Mouse (Mus musculus): ENCODE data around the gene Rab26. TPM values are rescaled to one million over a fixed set of nuclear protein-coding genes. Genes with fewer than 3 reads are reported as not detected.

Gene Rab26
- polyA plus RNA-seq, 1 experiment from 2014 or later: 3.5 TPM

GRCm38 (mm10) chr17:24527315-24527714, 6.7 kb downstream of the Rab26 start:
- WGBS: under 1% methylated on average over 19 of the region's 19 CpGs
- peaks cover 58% of the 10 kb centered on the region for H3K4me1 ChIP-seq
- H3K36me3 ChIP-seq (replicated peaks): peaks cover 56% of the 10 kb centered on the region

GRCm38 (mm10) chr17:24524734-24525133, 9.3 kb downstream of the Rab26 start:
- peaks cover 59% of the 10 kb centered on the region for H3K36me3 ChIP-seq (replicated peaks)
- no peaks in the 10 kb centered on the region for H3K27me3 ChIP-seq (ENCODE audit: poor library complexity, severe bottlenecking)
- no peaks in the 10 kb centered on the region for H3K9me3 ChIP-seq
- H3K4me3 ChIP-seq: no peak overlapping the region
- H3K27ac ChIP-seq: no peak overlapping the region
- H3K4me1 ChIP-seq: peaks cover 32% of the 10 kb centered on the region
- DNase-seq (ENCODE audit: extremely low spot score, low spot score): no peak
- WGBS: 92% methylated on average over 2 of the region's 2 CpGs

More at GRCm38 (mm10) chr17:24527315-24527714, 6.7 kb downstream of the Rab26 start:
- no peak for DNase-seq (ENCODE audit: extremely low spot score, low spot score)
- no peaks in the 10 kb centered on the region for H3K9me3 ChIP-seq
- no peaks in the 10 kb centered on the region for H3K27me3 ChIP-seq (ENCODE audit: poor library complexity, severe bottlenecking)
- H3K4me3 ChIP-seq: peak overlapping the region; percentile 83
- peak overlapping the region; percentile 92 for H3K27ac ChIP-seq

DNA sequence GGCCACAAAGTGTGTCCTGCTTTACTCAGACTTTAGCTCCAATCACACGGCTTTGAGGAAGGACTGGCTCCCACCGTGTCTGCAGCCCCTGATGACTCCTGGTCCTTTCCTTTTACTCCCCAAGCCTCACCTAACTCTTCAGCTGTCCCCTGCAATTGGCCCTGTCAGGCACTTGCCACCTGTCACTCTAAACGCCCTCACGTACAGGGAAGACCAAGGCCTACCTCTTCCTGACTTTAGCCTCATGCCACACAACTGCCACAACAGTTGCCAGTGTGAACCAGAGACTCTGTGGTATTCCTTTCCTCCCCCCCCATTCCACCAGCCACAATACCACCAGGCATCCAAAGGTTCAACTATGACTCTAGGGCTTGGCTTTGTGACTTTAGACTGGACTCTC, 13.6 kb downstream of the Rab26 start:
- no peak for DNase-seq (ENCODE audit: extremely low spot score, low spot score)
- Histone ChIP-seq H3K4me3 (no peak overlapping the region), H3K36me3 (replicated peaks) (peaks cover 86% of the 10 kb centered on the region), H3K4me1 (0 out of 2 replicates have a peak, but pooled peaks cover 5% of the 10 kb centered on the region), H3K9me3 (no peaks in the 10 kb centered on the region), H3K27me3 (ENCODE audit: poor library complexity, severe bottlenecking) (no peaks in the 10 kb centered on the region), H3K27ac (no peak overlapping the region)
- WGBS: 90% methylated on average over 4 of the region's 4 CpGs

- Histone ChIP-seq H3K4me1 (no peaks in the 10 kb centered on the region), H3K27ac (0 out of 2 replicates have a peak overlapping the region, but pooled peaks have one; percentile 51), H3K27me3 (ENCODE audit: poor library complexity, severe bottlenecking) (no peaks in the 10 kb centered on the region), H3K4me3 (no peak overlapping the region), H3K9me3 (no peaks in the 10 kb centered on the region), H3K36me3 (replicated peaks) (peaks cover 99% of the 10 kb centered on the region)
- DNase-seq (ENCODE audit: extremely low spot score, low spot score): no peak
- WGBS: 91% methylated on average over 24 of the region's 24 CpGs
These were observed 19.4 kb downstream of the Rab26 start for GRCm38 (mm10) chr17:24514270-24515257.

DNA sequence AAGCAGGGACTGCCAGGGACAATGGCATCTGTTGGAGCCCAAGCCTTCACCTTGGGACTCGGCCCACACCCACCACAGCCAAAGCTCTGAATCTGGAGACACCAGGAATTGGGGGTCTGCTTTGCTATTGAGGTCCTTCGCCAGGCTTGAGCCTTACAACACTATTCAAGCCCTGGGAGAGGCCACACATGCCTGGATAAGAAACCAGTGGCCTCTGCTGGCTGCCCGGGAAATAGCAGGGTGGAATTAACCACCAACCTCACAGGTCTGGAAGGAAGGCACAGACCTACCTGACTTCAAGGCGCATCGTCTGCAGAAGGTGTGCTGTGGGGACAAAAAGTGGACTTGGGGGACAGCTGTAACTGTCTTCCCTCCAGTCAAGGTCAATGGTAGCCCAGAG, 20.4 kb downstream of the Rab26 start:
- Histone ChIP-seq H3K36me3 (replicated peaks) (peaks cover 100% of the 10 kb centered on the region), H3K9me3 (no peaks in the 10 kb centered on the region), H3K27me3 (ENCODE audit: poor library complexity, severe bottlenecking) (no peaks in the 10 kb centered on the region), H3K4me1 (no peaks in the 10 kb centered on the region), H3K4me3 (no peak overlapping the region), H3K27ac (no peak overlapping the region)
- no peak for DNase-seq (ENCODE audit: extremely low spot score, low spot score)
- 72% methylated on average over 5 of the region's 5 CpGs for WGBS

- WGBS: 89% methylated on average over 12 of the region's 12 CpGs
- Histone ChIP-seq H3K4me3 (no peak overlapping the region), H3K4me1 (peaks cover 16% of the 10 kb centered on the region), H3K36me3 (replicated peaks) (peaks cover 93% of the 10 kb centered on the region), H3K27me3 (ENCODE audit: poor library complexity, severe bottlenecking) (peaks cover 20% of the 10 kb centered on the region), H3K9me3 (no peaks in the 10 kb centered on the region), H3K27ac (no peak overlapping the region)
- DNase-seq (ENCODE audit: extremely low spot score, low spot score): no peak
These were observed 26.1 kb downstream of the Rab26 start for GRCm38 (mm10) chr17:24507806-24508460.

DNA sequence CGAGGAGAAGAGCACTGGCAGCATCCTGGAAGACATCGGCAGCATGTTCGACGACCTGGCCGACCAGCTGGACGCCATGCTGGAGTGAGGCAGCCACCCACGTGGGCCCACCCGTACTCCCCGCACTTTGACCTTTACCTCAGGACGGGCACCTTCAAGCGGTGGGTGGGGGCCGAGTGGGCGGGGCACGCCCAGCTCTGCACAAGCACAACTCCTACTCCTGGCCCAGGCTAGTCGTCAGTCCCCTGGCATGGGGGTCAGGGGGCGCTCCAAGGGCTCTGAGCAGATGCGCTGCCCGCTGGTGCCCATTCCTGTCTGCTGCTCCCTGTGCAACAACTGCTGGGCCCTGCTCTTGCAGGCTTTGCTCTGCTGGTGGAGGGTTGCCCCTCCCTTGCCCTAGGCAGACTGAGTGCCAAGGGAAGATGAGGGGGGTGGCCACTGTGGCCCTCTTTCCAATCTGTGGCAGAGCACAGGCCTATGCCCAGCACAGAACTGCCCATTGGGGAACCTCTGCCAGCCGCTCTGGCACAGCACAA, 26.8 kb downstream of the Rab26 start:
- 45% methylated on average over 19 of the region's 19 CpGs for WGBS
- Histone ChIP-seq H3K4me1 (peaks cover 16% of the 10 kb centered on the region), H3K27me3 (ENCODE audit: poor library complexity, severe bottlenecking) (peaks cover 20% of the 10 kb centered on the region), H3K36me3 (replicated peaks) (peaks cover 93% of the 10 kb centered on the region), H3K4me3 (no peak overlapping the region), H3K9me3 (no peaks in the 10 kb centered on the region), H3K27ac (no peak overlapping the region)
- DNase-seq (ENCODE audit: extremely low spot score, low spot score): no peak

DNA sequence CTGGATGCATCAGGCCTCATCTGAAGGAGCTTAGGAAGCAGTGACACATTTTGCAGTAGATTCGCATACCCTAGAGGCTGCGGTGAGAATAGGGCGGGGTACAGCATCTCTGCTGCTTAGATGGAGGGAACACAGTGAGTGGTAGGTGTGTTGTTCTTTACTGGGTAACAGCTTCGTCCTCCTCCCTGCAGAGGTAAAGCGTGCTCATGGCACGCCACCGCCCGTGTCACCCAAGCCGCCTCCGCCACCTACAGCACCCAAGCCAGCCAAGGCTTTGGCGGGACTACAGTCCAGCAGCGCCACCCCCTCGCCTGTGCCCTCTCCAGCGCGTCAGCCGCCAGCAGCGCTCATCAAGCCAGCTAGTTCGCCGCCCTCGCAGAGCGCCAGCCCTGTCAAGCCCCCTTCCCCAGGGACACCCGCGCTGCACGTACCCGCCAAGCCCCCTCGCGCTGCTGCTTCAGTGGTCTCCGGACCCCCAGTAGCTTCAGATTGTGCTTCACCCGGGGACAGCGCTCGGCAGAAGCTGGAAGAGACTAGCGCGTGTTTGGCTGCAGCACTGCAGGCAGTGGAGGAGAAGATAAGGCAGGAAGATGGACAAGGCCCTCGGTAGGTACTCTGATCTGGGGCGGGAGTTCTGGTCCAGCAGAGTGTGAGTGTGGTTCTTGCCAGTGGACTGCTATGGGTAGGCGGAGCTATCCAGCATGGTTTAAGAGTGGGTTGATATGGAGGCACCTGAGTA, 27.5 kb downstream of the Rab26 start:
- no peak for DNase-seq (ENCODE audit: extremely low spot score, low spot score)
- Histone ChIP-seq H3K9me3 (no peaks in the 10 kb centered on the region), H3K36me3 (replicated peaks) (peaks cover 93% of the 10 kb centered on the region), H3K27ac (no peak overlapping the region), H3K27me3 (ENCODE audit: poor library complexity, severe bottlenecking) (peaks cover 20% of the 10 kb centered on the region), H3K4me1 (peaks cover 16% of the 10 kb centered on the region), H3K4me3 (0 out of 2 replicates have a peak overlapping the region, but pooled peaks have one; percentile 11)
- WGBS: 34% methylated on average over 36 of the region's 36 CpGs

DNA sequence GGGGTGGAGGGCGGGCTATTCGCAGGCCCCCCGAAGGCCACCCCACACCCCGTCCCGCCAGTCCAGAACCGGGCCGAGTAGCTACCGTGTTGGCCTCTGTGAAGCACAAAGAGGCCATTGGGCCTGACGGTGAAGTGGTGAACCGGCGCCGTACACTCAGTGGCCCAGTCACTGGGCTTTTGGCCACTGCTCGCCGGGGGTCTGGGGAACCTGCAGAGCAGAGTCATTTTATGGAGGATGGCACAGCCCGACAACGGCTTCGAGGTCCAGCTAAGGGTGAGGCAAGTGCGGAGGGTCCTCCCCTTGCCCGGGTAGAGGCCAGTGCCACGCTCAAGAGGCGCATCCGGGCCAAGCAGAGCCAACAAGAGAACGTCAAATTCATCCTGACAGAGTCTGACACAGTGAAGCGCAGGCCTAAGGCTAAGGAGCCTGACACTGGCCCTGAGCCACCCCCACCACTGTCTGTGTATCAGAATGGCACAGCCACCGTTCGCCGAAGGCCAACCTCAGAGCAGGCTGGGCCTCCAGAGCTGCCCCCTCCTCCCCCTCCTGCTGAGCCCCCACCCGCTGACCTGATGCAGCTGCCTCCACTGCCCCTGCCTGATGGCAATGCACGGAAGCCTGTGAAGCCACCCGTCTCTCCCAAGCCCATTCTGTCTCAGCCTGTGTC, 28.6 kb downstream of the Rab26 start:
- DNase-seq (ENCODE audit: extremely low spot score, low spot score): no peak

GRCm38 (mm10) chr17:24504085-24504484, 29.9 kb downstream of the Rab26 start:
- H3K27me3 ChIP-seq (ENCODE audit: poor library complexity, severe bottlenecking): peaks cover 20% of the 10 kb centered on the region
- H3K36me3 ChIP-seq (replicated peaks): peaks cover 88% of the 10 kb centered on the region
- H3K4me3 ChIP-seq: no peak overlapping the region
- peaks cover 16% of the 10 kb centered on the region for H3K4me1 ChIP-seq
- WGBS: 96% methylated on average over 10 of the region's 10 CpGs
- no peaks in the 10 kb centered on the region for H3K9me3 ChIP-seq
- H3K27ac ChIP-seq: no peak overlapping the region
- no peak for DNase-seq (ENCODE audit: extremely low spot score, low spot score)

More for the DNA sequence above, 28.6 kb downstream of the Rab26 start:
- H3K27ac ChIP-seq: no peak overlapping the region
- WGBS: 93% methylated on average over 30 of the region's 30 CpGs
- H3K4me3 ChIP-seq: 0 out of 2 replicates have a peak overlapping the region, but pooled peaks have one; percentile 2
- peaks cover 20% of the 10 kb centered on the region for H3K27me3 ChIP-seq (ENCODE audit: poor library complexity, severe bottlenecking)
- H3K9me3 ChIP-seq: no peaks in the 10 kb centered on the region
- H3K4me1 ChIP-seq: peaks cover 16% of the 10 kb centered on the region
- H3K36me3 ChIP-seq (replicated peaks): peaks cover 93% of the 10 kb centered on the region

DNA sequence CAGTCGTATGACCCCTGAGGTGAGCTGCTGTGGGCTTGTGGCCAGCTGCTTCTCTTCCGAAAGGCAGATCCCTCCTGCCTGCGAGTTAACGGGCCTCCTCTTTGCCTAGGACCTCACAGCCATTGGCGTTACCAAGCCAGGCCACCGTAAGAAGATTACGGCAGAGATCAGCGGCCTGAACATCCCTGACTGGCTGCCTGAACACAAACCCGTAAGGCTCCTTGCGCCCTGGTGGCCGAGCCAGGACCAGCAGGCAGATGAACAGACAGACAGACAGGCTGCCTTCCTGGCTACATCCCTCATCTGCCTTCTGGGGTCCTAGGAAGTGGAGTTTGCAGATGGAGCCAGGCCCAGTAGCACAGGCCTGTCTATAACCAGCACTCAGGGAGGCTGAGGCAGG, 31.8 kb downstream of the Rab26 start:
- H3K27ac ChIP-seq: 0 out of 2 replicates have a peak overlapping the region, but pooled peaks have one; percentile 16
- no peak overlapping the region for H3K4me3 ChIP-seq
- DNase-seq (ENCODE audit: extremely low spot score, low spot score): no peak
- peaks cover 15% of the 10 kb centered on the region for H3K4me1 ChIP-seq
- H3K36me3 ChIP-seq (replicated peaks): peaks cover 88% of the 10 kb centered on the region
- H3K9me3 ChIP-seq: no peaks in the 10 kb centered on the region
- peaks cover 17% of the 10 kb centered on the region for H3K27me3 ChIP-seq (ENCODE audit: poor library complexity, severe bottlenecking)
- WGBS: 34% methylated on average over 11 of the region's 11 CpGs

DNA sequence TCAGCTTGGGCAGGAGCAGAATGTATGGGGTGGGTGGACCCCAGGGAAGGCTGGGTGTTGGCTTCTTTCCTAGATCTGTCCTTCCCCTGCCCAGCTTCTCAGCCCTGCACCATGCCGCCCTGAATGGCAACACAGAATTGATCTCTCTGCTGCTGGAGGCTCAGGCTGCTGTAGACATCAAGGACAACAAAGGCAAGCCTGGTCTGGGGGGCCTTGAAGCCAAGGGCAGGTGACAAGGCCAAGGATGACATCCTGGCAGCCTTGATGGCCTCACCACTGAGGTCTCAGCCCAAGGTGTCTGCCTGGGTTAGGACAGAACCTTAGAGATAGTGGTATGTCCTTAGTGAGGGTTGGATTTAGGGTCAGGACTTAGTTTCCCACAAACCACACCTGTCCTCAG, 38.0 kb downstream of the Rab26 start:
- Histone ChIP-seq H3K4me3 (no peak overlapping the region), H3K27ac (no peak overlapping the region), H3K4me1 (peaks cover 11% of the 10 kb centered on the region), H3K27me3 (ENCODE audit: poor library complexity, severe bottlenecking) (no peaks in the 10 kb centered on the region), H3K9me3 (no peaks in the 10 kb centered on the region), H3K36me3 (replicated peaks) (peaks cover 48% of the 10 kb centered on the region)
- 89% methylated on average over 1 of the region's 1 CpGs for WGBS
- DNase-seq (ENCODE audit: extremely low spot score, low spot score): no peak

All from forebrain, embryonic 10.5 days (tissue).